Mouse (Mus musculus): ENCODE results near the gene Atp1a2. TPM values are rescaled to one million over a fixed set of nuclear protein-coding genes. Genes with fewer than 3 reads are reported as not detected.

Atp1a2 gene
- total RNA-seq, 2 experiments from 2014 or later = 600 to 610 TPM

DNA sequence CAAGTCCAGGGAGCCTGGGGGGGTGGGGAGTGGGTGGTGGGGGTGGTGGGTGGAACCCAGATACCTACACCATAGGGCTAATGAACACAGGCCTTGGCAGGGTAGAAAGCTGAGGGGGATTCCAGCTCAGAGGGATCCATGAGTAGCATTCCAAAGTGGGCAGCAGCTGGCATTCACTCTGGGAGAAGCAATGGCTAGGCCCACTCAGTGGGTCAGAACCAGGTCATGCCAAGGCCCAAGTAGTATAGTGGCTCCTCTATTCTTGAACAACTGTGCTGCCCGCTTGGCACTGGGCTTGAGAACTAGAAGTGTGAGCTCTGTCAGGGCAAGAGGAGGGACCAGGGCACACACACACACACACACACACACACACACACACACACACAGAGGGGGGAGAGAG lies 10.5 kb upstream of the Atp1a2 start:
- intact Hi-C loops (cut with DNase I) = loop anchor here (2.0 kb wide), 1 partner anchor 26 kb away; no protein-coding TSS in a partner anchor
- no peak for DNase-seq (ENCODE audit: low spot score)

DNA sequence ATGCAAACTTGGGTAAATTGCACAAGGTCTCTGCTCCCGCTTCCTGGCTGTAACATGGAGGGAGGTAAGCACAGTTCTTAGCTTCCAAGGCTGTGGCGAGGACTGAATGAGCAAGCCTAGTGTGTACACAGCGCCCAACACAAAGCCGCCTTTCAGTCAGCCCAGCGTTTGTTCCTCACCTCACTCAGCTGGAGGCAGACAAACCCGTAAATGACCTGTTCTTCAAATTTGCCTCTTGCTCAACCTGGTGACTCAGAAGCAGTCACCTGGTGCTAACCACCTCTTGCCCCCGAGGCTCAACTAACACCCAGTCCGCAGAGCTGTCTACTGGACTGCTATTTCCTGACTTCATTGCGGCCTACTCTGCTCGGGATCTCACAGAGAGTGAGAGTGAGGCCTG lies 10.1 kb upstream of the Atp1a2 start:
- intact Hi-C loops (cut with DNase I) = loop anchor here (2.0 kb wide), 1 partner anchor 25 kb away; no protein-coding TSS in a partner anchor
- no peak for DNase-seq (ENCODE audit: low spot score)

- no peak for DNase-seq (ENCODE audit: low spot score)
- intact Hi-C loops (cut with DNase I) = no loop called here
Observed at GRCm38 (mm10) chr1:172306885-172307284, 9.0 kb upstream of the Atp1a2 start.

DNA sequence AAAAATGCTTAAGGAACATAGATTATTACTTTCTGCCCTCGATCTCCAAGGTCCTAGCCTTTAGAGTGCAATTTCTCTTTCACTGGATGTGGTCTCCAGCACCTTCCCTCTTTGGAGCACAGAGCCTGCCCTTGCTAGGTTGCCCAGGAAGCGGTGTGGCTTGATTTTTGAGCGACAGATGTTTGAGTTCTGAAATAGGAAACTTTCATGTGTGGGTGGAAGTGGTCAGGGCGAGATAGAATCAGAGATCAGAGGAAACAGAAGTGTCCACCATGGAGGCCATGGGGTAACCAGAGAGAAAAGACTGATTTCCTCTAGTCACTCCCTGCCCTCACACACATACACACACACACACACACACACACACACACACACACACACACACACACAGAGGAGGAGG lies 8.3 kb upstream of the Atp1a2 start:
- no peak for DNase-seq (ENCODE audit: low spot score)
- intact Hi-C loops (cut with DNase I) = no loop called here

DNA sequence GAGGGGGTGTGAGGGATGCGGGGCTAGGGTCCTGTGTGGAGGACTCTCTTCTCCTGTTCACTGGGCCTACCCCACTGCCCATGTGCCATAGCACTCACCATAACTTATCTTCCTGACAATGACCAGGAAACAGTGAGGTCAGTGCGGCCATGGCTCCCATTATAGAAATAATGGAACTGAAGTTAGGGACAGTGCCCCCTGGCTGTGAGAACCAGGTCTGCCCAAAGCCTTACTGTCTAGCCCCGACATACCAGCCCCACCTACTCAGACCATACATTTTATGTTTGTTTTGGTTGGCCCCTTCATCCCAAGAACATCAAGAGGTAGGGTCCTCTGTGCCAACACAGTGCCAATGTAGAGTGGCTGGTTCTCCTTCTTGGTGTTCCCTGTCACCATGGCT lies 7.8 kb upstream of the Atp1a2 start:
- intact Hi-C loops (cut with DNase I) = no loop called here
- DNase-seq (ENCODE audit: low spot score) = no peak

GRCm38 (mm10) chr1:172305153-172305552 lies 7.3 kb upstream of the Atp1a2 start:
- no peak for DNase-seq (ENCODE audit: low spot score)
- intact Hi-C loops (cut with DNase I) = no loop called here

DNA sequence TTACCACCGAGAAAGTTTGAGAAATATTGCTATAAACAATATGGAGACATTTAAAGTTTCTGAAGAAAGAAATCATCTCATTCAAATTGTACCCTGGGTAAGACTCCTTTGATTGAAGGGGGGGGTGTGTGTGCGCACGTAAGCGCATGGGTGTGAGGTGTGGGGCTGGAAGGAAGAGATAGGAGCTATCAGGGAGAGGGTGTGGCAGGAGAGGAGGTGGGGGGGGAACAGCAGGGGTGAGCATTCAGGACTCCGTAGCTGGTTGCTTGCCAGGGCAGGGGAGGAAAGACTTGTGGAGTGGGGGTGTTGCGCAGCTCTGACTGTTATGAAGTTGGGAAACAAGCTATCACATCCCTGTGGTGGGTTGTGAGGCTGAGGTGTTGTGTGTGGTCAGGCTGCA lies 6.6 kb upstream of the Atp1a2 start:
- no peak for DNase-seq (ENCODE audit: low spot score)
- intact Hi-C loops (cut with DNase I) = no loop called here

GRCm38 (mm10) chr1:172302851-172303250 lies 5.0 kb upstream of the Atp1a2 start:
- intact Hi-C loops (cut with DNase I) = no loop called here
- DNase-seq (ENCODE audit: low spot score) = no peak

GRCm38 (mm10) chr1:172302311-172302710 lies 4.4 kb upstream of the Atp1a2 start:
- intact Hi-C loops (cut with DNase I) = no loop called here

GRCm38 (mm10) chr1:172301180-172301579 lies 3.3 kb upstream of the Atp1a2 start:
- no peak for DNase-seq (ENCODE audit: low spot score)
- intact Hi-C loops (cut with DNase I) = no loop called here

More at GRCm38 (mm10) chr1:172302311-172302710, 4.4 kb upstream of the Atp1a2 start:
- no peak for DNase-seq (ENCODE audit: low spot score)

DNA sequence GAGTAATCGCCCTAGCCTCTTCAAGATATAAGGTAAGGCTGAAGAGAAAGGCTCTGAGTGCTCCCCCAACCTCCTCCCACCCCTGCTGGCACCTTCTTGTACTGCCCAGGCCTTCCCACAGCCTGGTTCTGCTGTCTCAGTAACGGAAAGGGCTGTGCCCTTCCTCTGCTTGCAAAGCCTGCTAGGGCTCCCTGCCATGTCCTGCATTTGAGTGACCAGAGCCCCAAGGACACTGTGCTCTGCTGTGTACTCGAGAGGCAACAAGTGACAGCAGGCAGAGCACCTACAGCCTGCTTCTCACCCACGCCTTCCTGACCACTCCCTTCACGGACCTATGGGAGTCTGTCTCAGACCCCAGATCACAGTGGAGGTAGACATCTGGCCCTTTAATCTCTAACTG lies 2.4 kb upstream of the Atp1a2 start:
- intact Hi-C loops (cut with DNase I) = no loop called here

DNA sequence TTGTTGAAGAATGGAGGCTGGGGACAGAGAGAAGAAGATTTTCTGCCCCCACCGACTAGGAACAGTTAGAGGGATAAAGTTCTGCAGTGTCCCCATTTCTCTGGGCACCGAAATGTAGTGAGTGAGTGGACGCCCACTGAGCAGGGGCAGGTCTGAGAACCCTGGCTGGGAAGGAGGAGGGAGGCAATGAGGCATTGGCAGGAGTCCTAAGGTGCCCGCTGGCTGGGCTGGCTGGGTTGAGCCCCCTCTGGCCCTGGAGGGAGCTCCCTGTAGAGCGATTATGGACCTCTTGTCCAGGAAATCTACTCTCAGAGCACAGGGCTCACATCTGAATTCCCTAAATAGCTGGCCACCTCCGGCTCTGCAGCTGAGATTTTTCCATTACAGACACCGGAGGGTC lies 1.7 kb upstream of the Atp1a2 start:
- intact Hi-C loops (cut with DNase I) = no loop called here
- no peak for DNase-seq (ENCODE audit: low spot score)

More for the DNA sequence above, 2.4 kb upstream of the Atp1a2 start:
- DNase-seq (ENCODE audit: low spot score) = no peak

GRCm38 (mm10) chr1:172296816-172297510 lies 901 bp downstream of the Atp1a2 start:
- DNase-seq (ENCODE audit: low spot score) = peak; percentile 50
- intact Hi-C loops (cut with DNase I) = no loop called here

DNA sequence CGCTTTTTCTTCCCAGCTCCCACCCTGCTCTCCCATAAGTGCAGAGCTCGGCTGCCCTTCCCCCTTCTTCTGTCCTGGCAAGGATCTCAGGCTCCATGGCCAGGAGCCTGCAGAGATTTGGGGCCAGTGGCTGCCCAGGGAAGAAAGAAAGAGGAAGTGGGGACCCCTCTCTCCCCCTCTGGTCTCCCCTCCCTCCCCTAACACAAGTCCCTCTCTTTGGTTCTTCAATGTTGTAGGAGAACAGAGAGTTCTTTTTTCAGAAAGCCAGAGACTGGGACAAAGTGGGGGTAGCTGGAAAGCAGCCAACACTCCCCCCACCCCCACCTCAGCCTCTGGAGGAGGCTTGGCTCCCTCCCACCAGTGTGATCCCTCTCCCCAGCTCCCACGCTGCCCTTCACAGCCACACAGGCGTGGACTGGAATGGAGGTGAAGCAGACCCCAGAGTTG lies 2.1 kb downstream of the Atp1a2 start:
- DNase-seq (ENCODE audit: low spot score) = no peak
- intact Hi-C loops (cut with DNase I) = no loop called here

DNA sequence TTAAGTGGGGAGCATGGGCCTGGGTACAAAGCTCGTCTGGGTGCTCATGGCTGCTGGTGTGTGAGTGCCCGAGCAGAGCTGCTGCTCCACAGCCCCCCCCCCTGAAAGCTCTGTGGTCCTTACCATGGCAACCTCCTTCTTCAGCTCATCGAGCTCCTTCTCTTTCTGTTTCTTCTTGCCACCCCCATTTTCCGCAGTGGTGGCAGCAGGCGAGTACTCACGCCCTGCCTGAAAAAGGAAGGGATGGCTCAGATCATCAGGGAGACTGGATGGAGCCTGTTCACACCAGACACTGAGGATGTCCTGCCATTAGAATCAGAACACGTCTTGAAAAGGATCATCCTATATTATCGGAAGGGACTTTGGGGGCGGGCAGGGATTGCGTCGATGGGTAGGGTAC lies 4.4 kb downstream of the Atp1a2 start:
- intact Hi-C loops (cut with DNase I) = no loop called here

GRCm38 (mm10) chr1:172292880-172293279 lies 5.0 kb downstream of the Atp1a2 start:
- intact Hi-C loops (cut with DNase I) = no loop called here
- no peak for DNase-seq (ENCODE audit: low spot score)

More for the DNA sequence above, 4.4 kb downstream of the Atp1a2 start:
- DNase-seq (ENCODE audit: low spot score) = no peak

DNA sequence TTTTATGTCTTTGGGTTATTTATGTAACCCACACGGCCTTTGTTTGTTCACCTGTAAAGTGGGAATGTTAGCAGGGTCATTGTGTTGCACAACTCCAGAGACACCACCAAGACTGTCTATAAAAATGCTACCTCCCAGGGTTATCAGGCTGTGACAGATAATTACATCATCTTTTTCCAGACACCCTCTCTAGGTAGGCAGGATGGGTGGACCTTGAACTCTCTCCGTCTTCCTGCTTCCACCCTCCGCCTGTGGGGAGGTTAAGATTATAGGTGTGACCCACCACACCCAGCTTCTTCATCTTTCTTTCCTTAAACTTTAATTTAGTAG lies 8.3 kb downstream of the Atp1a2 start:
- intact Hi-C loops (cut with DNase I) = no loop called here
- DNase-seq (ENCODE audit: low spot score) = no peak

DNA sequence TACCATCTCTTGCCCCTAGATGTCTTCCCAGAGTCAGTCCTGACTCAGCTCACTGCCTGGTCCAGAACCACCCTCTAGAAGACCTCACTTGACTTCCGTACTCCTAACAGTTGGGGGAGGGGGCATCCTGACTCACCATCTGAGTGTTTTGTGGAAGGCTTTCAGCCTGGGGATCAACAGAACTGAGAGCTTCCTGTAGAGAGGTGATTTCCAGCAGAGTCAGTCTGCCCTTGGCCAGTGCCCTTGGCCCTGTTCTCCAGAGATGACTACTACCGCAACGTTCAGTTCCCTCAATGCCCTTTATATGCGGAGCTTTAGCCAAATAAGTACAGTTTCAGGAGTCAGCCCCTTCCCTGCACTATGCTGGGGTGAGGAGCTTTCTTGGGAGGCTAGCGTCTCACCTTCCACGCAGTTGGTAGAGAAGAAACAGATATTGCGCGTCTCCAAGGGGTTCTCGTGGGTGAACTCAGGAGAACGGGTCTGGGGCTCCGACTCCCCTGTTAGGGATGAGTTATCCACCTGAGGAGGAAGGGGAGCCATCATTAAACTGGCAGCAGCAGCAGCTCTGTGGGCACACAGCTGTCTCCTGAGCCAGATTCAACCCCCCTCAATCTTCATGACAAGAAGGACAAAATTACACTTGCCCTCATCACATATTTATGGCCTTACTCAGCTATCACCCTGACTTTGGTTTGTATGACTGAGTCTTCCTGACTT lies 8.8 kb downstream of the Atp1a2 start:
- DNase-seq (ENCODE audit: low spot score) = no peak
- intact Hi-C loops (cut with DNase I) = no loop called here

DNA sequence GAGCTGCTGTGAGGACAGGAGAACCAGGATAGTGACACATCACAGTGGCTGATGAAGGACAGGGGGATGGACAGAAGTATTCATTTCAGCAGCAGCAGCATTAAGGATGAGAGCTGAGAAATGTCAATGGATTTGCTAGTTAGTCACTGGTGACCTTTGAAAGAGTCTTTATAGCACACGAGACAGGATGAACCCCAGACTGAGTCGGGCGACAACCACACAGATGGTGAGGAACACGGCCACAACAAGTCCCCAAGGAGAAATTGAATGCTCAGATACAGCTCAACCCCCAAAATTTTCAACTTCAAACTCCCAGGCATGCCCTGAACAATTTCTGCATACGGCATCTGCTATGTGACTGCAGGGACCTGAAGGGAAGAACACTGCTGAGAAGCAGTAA lies 11.1 kb downstream of the Atp1a2 start:
- no peak for DNase-seq (ENCODE audit: low spot score)
- intact Hi-C loops (cut with DNase I) = no loop called here

DNA sequence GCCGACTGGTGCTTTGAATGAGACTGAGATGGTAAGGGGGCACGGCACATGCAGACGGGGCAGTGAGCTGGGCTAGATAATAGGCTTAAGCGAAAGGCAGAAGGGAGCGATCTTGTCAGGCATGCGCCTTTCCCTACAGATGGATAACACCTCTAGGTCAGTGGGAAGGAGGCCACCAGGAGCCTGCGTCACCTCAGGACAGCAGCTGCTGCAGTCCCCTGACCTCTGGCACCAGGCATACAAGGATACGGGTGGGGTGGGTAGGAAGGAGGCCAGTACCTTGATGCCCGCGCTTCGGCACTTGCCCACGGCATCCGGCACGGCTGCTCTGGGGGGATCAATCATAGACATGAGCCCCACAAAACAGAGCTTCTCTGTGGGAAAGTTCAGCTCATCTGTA lies 13.6 kb downstream of the Atp1a2 start:
- intact Hi-C loops (cut with DNase I) = no loop called here
- no peak for DNase-seq (ENCODE audit: low spot score)

DNA sequence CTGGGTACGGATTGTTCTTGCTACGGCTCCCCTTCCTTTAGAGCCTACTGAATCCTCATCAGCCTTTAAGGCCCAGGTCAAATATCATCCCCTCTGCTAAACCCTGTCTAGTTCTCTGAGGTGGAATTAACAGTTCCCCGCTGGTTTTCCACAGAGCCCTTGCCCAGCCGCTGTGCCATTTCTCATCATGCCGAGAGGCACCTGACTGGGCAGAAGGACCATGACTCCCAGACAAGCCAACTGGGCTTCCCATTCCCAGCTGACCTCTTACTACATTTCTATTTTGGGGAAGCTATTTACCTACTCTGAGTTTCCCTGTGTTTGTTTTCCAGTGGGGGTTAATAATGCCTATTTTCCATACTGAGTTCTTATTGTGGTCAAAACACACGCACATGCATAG lies 14.8 kb downstream of the Atp1a2 start:
- no peak for DNase-seq (ENCODE audit: low spot score)
- intact Hi-C loops (cut with DNase I) = loop anchor here (2.0 kb wide), 1 partner anchor 26 kb away; no protein-coding TSS in a partner anchor

Measured in heart, postnatal 25 days (tissue).